Mouse (Mus musculus) forebrain, embryonic 10.5 days (tissue): ENCODE results near the gene Shank1. TPM values are rescaled to one million over a fixed set of nuclear protein-coding genes. Genes with fewer than 3 reads are reported as not detected.

ENCODE experiments used
- DNase-seq: peaks from one replicate; pipeline ENCODE4 v3.0.0-alpha.2; 2017; ENCODE audit warnings: low spot score; ENCODE audit errors: extremely low spot score
- H3K27ac ChIP-seq: fragments of 300-500 bp; sonication (generic); 2 replicates; pipeline ENCODE4 v1.5.1; 2016; ENCODE audit warnings: mild to moderate bottlenecking
- H3K27me3 ChIP-seq: fragments of 300-500 bp; sonication (generic); 2 replicates; pipeline ENCODE4 v1.6.1; 2016; ENCODE audit warnings: mild to moderate bottlenecking; ENCODE audit not compliant: poor library complexity, severe bottlenecking
- H3K36me3 ChIP-seq: fragments of 300-500 bp; sonication (generic); replicated peaks from 2 replicates; pipeline ENCODE4 v1.6.1; 2016; ENCODE audit warnings: mild to moderate bottlenecking, moderate library complexity
- H3K4me1 ChIP-seq: fragments of 300-500 bp; sonication (generic); 2 replicates; pipeline ENCODE4 v1.6.1; 2016
- H3K4me3 ChIP-seq: fragments of 300-500 bp; sonication (generic); 2 replicates; pipeline ENCODE4 v1.5.1; 2016; ENCODE audit warnings: mild to moderate bottlenecking, moderate library complexity
- H3K9me3 ChIP-seq: fragments of 300-500 bp; sonication (generic); 2 replicates; pipeline ENCODE4 v1.6.1; 2016; ENCODE audit warnings: mild to moderate bottlenecking, moderate library complexity
- WGBS: fragments of 180-500 bp; shearing (Covaris S2); methylation state at CpG from one replicate; pipeline ENCODE4 v1.1.7; 2016; 5-methylcytosine and 5-hydroxymethylcytosine counted together
- polyA plus RNA-seq: library from polyadenylated mRNA; unstranded; fragments of >200 nt; fragmentation: Nextera tagmentation; extraction: Ambion mirVana; gene quantifications from 2 replicates; pipeline ENCODE4 v1.2.1, GENCODE M21; 2016

The Shank1 gene
- 1.4 TPM in 2 replicates for polyA plus RNA-seq

GRCm38 (mm10) chr7:44309475-44310284 is at the start of gene Shank1:
Shank1 (plus strand) TSS chr7:44310253.
- 14% methylated on average over 19 of the region's 22 CpGs for WGBS
- Histone ChIP-seq H3K4me3 (peak within 1 kb of the TSS; percentile 66), H3K9me3 (no peaks in the 10 kb centered on the region), H3K36me3 (peaks cover 13% of the 10 kb centered on the region), H3K4me1 (peaks cover 60% of the 10 kb centered on the region), H3K27me3 (peaks cover 78% of the 10 kb centered on the region), H3K27ac (peak within 1 kb of the TSS; percentile 89)
- no peak for DNase-seq

DNA sequence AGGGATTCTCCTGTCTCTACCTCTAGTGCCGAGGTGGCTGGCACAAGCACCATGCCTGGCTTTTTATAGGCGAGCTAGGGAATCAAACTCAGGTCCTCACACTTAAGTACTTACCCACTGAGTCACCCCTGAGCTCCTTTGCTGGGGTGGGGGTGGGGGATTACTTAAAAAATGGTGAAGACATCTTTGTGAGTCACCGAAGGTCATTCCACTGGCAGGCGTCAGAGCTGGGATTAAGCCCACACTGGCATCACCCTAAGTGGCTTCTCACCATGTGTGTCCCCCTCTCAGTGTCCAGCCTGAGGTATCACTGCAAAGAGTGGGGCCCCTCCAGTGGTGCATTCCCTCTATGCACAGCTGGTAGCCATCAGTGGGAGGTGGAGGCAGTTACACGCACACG is 49.6 kb upstream of the Shank1 start:
- 82% methylated on average over 6 of the region's 6 CpGs for WGBS
- peaks cover 4% of the 10 kb centered on the region; the same call in 1 of the 2 replicates for H3K36me3 ChIP-seq
- H3K9me3 ChIP-seq: no peaks in the 10 kb centered on the region
- no peak overlapping the region for H3K27ac ChIP-seq
- no peak overlapping the region for H3K4me3 ChIP-seq
- no peak for DNase-seq
- peaks cover 43% of the 10 kb centered on the region for H3K27me3 ChIP-seq
- H3K4me1 ChIP-seq: peaks cover 7% of the 10 kb centered on the region

GRCm38 (mm10) chr7:44261147-44261546 is 48.9 kb upstream of the Shank1 start, which contains the start of gene Gm15517:
Gm15517 (plus strand) TSS chr7:44261447.
- DNase-seq: no peak
- Histone ChIP-seq H3K27ac (no peak within 1 kb of the TSS), H3K4me3 (no peak within 1 kb of the TSS), H3K27me3 (peaks cover 43% of the 10 kb centered on the region), H3K36me3 (0 out of 2 replicates have a peak, but pooled peaks cover 3% of the 10 kb centered on the region), H3K9me3 (no peaks in the 10 kb centered on the region), H3K4me1 (peaks cover 7% of the 10 kb centered on the region)
- WGBS: 63% methylated on average over 5 of the region's 5 CpGs

DNA sequence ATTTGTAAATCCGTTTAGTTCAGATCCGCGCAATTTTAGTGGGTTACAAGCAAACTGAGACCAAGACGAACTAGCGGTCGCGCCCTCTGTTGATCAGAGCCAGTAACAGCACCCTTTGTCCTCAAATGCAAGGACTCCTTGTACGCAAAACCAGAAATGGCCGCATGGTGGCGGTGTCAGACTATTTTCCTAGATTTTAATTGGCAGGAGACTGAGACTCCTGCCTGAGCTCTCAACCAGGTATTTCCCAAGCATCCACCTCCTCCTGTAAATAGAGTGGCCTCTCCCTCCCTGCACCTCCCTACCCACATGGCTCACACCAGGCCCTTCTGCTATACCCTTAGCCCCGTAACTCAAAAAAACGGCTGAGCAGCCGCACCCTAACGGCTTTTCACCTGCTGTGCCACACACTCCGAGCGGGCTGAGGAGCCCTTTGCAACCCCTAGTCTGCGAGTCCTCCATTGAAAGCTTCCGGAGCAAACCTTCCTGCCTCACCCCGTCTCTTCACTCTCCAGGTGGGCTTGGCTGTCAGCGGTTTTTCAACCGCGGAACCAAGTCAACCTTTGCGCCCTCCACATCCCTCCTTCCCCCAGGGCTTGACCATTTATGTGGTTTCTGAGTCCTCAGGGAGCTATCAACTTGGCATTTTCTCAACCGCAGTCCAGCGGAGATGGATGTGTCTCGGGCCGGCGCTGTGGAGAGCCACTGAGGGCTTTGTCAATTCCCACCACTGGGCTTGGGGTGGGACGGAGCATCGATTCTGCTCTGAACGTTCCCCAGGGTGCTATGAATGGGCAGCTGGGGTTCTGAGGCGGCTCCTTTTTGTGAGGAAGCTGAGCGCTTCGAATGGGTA is 47.0 kb upstream of the Shank1 start:
- DNase-seq: peak; percentile 95
- WGBS: 2% methylated on average over 34 of the region's 34 CpGs
- no peaks in the 10 kb centered on the region for H3K9me3 ChIP-seq
- peaks cover 54% of the 10 kb centered on the region for H3K27me3 ChIP-seq
- peak overlapping the region; percentile 44; the same call in 1 of the 2 replicates for H3K27ac ChIP-seq
- no peaks in the 10 kb centered on the region for H3K36me3 ChIP-seq
- peak overlapping the region; percentile 45 for H3K4me3 ChIP-seq
- H3K4me1 ChIP-seq: peaks cover 7% of the 10 kb centered on the region

DNA sequence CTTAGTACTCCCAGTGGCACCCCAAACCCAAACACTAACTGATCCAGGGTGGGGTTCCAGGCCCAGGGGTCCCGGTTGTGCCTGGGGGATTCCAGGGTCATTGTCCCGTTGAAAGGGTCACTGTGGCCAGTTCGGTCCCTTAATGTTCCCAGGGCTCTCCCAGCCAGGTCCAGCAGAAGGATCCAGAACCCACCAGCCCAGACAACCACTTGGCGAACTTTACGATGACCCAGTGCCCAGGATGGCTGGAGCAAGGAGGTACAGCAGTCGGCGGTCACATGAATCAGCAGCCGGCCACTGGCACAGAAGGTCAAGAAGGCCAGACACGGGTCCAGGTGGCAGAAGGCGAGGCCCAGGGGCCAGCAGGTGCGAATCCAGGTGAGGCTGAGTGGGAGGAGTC is 41.9 kb upstream of the Shank1 start:
- H3K27ac ChIP-seq: no peak overlapping the region
- H3K27me3 ChIP-seq: peaks cover 36% of the 10 kb centered on the region
- no peak for DNase-seq
- no peak overlapping the region for H3K4me3 ChIP-seq
- 87% methylated on average over 11 of the region's 11 CpGs for WGBS
- H3K9me3 ChIP-seq: no peaks in the 10 kb centered on the region
- peaks cover 4% of the 10 kb centered on the region for H3K4me1 ChIP-seq
- no peaks in the 10 kb centered on the region for H3K36me3 ChIP-seq

GRCm38 (mm10) chr7:44269397-44269796 is 40.7 kb upstream of the Shank1 start:
- Histone ChIP-seq H3K36me3 (no peaks in the 10 kb centered on the region), H3K27ac (no peak overlapping the region), H3K4me1 (peaks cover 7% of the 10 kb centered on the region), H3K4me3 (no peak overlapping the region), H3K9me3 (no peaks in the 10 kb centered on the region), H3K27me3 (peaks cover 35% of the 10 kb centered on the region)
- 92% methylated on average over 2 of the region's 2 CpGs for WGBS
- no peak for DNase-seq

DNA sequence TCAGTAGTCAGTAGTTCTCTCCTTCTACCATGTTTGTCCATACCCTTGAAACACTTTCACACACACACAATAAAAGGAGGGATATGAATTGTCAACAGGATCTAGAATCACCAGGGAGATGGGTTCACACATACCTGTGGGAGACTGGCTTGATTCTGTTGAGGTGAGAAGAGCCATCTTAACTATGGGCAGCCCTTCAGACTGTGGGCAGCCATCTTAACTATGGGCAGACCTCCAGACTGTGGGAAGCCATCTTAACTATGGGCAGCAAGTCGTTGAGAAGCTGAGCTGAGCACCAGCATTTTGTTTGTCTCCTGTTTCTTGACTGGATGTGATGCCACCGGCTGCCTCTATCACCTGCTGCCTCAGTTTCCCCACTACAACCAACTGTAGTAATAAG is 38.7 kb upstream of the Shank1 start:
- DNase-seq: no peak
- no peak overlapping the region for H3K27ac ChIP-seq
- 77% methylated on average over 2 of the region's 2 CpGs for WGBS
- no peaks in the 10 kb centered on the region; the same call in 1 of the 2 replicates for H3K9me3 ChIP-seq
- no peak overlapping the region for H3K4me3 ChIP-seq
- H3K36me3 ChIP-seq: no peaks in the 10 kb centered on the region
- H3K4me1 ChIP-seq: peaks cover 7% of the 10 kb centered on the region
- peaks cover 38% of the 10 kb centered on the region for H3K27me3 ChIP-seq

DNA sequence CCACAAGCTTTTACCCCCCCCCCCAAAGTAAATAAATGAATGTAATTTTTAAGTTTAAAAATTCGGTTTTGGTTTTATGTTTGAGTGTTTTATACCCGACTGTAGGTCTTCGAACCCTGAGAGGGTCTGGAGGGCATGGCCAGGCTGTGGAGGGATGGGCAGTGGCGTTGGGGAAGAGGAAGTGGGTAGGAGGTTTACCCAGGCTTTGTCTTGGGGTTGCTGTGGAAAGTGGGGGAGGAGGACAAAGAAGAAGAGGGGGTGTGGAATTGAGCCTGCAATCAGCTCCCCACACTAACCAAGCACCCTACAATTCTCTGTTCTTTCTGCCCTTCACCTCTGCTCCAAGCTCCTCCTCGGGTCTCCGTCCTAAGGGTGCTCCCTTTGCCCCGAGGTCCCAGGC is 37.5 kb upstream of the Shank1 start:
- no peaks in the 10 kb centered on the region for H3K36me3 ChIP-seq
- no peak overlapping the region for H3K4me3 ChIP-seq
- peaks cover 29% of the 10 kb centered on the region for H3K27me3 ChIP-seq
- 80% methylated on average over 7 of the region's 7 CpGs for WGBS
- H3K9me3 ChIP-seq: no peaks in the 10 kb centered on the region; the same call in 1 of the 2 replicates
- no peak overlapping the region for H3K27ac ChIP-seq
- peaks cover 7% of the 10 kb centered on the region for H3K4me1 ChIP-seq
- no peak for DNase-seq

GRCm38 (mm10) chr7:44273446-44273845 is 36.6 kb upstream of the Shank1 start:
- no peak for DNase-seq
- no peak overlapping the region for H3K27ac ChIP-seq

GRCm38 (mm10) chr7:44274096-44274495 is 36.0 kb upstream of the Shank1 start:
- WGBS: 46% methylated on average over 11 of the region's 11 CpGs
- Histone ChIP-seq H3K27ac (no peak overlapping the region), H3K27me3 (peaks cover 27% of the 10 kb centered on the region), H3K4me1 (peaks cover 7% of the 10 kb centered on the region), H3K4me3 (no peak overlapping the region), H3K36me3 (no peaks in the 10 kb centered on the region), H3K9me3 (no peaks in the 10 kb centered on the region; the same call in 1 of the 2 replicates)
- no peak for DNase-seq

More at GRCm38 (mm10) chr7:44273446-44273845, 36.6 kb upstream of the Shank1 start:
- H3K9me3 ChIP-seq: no peaks in the 10 kb centered on the region; the same call in 1 of the 2 replicates
- 72% methylated on average over 7 of the region's 7 CpGs for WGBS
- H3K4me1 ChIP-seq: peaks cover 7% of the 10 kb centered on the region
- no peak overlapping the region for H3K4me3 ChIP-seq
- no peaks in the 10 kb centered on the region for H3K36me3 ChIP-seq
- H3K27me3 ChIP-seq: peaks cover 27% of the 10 kb centered on the region

DNA sequence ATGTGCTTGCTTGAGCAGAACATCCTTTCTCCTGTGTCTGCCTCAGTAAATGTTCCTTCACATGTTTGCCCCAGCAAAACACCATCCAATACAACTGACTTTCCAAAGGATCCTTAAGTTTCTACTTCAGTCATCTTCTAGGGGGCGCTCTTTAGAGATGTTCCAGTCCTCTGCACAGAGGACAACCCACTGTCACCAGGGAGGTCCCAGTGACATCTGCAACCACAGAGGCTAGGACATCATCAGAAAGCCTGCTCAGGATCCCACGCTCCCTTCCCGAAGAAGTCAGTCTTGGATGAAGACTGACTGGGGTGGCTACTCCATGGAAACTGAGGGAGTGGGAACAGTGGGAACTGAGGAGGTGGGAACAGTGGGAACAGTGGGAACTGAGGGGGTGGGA is 34.5 kb upstream of the Shank1 start:
- WGBS: 71% methylated on average over 3 of the region's 3 CpGs
- DNase-seq: no peak

DNA sequence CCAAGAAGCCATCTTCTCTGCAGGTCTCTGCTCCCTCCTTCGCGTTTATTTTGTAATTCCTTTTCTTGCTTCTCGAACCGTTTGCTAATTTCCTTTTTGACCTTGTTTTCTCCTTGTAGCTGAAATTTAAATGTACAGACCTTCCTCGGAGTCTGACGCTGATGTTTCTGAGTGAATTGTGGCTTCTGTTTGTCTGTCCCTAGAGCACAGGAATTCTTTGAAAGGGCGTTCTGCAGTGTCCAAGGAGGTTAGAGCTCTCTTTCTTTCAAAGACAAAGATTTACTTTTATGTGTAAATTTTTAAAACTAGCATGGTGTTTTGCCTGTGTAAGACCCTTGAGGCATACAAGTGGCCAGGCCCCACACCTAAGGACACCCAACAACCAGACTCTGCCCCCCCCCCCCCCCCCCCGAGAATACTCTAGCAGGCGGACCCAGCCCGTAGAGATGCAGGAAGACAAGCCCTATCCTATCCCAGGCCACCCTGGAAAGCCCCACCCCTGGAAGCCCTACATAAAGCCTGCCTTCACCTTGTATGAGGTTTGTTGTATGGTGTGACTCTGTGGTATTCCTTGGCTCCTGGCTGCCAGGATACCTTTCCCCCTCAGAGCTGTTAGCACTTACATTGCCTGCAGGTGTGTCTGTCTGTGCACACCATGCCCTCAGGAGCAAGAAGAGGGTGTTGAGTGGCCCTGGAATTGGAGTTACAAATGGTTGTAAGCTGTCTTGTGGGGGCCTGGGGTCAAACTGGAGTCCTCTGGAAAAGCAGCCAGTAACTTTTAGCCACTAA is 33.4 kb upstream of the Shank1 start:
- Histone ChIP-seq H3K36me3 (no peaks in the 10 kb centered on the region), H3K27ac (no peak overlapping the region), H3K27me3 (peaks cover 27% of the 10 kb centered on the region), H3K4me1 (peaks cover 7% of the 10 kb centered on the region), H3K4me3 (no peak overlapping the region), H3K9me3 (no peaks in the 10 kb centered on the region; the same call in 1 of the 2 replicates)
- DNase-seq: no peak
- 75% methylated on average over 10 of the region's 10 CpGs for WGBS

More for the DNA sequence above, 34.5 kb upstream of the Shank1 start:
- H3K4me3 ChIP-seq: no peak overlapping the region
- no peaks in the 10 kb centered on the region; the same call in 1 of the 2 replicates for H3K9me3 ChIP-seq
- no peak overlapping the region for H3K27ac ChIP-seq
- no peaks in the 10 kb centered on the region for H3K36me3 ChIP-seq
- peaks cover 27% of the 10 kb centered on the region for H3K27me3 ChIP-seq
- H3K4me1 ChIP-seq: peaks cover 7% of the 10 kb centered on the region
